Mouse (Mus musculus): Measurements from ENCODE around the gene Psen1. TPM values are rescaled to one million over a fixed set of nuclear protein-coding genes. Genes with fewer than 3 reads are reported as not detected.

Gene Psen1
- polyA plus RNA-seq, 1 experiment from 2014 or later, result 48.9 TPM

GRCm38 (mm10) chr12:83698637-83699036, 10.7 kb downstream of the Psen1 start:
- H3K9me3 ChIP-seq (replicated peaks), result no peaks in the 10 kb centered on the region
- ATAC-seq (ENCODE audit: insufficient number of reproducible peaks, low FRiP score), result no peak
- 85% methylated on average over 4 of the region's 4 CpGs for WGBS

GRCm38 (mm10) chr12:83701608-83702007, 13.7 kb downstream of the Psen1 start:
- ATAC-seq (ENCODE audit: insufficient number of reproducible peaks, low FRiP score), result no peak
- Histone ChIP-seq H3K4me1 (replicated peaks) (peaks cover 9% of the 10 kb centered on the region; the same call in 1 of the 2 replicates), H3K9me3 (replicated peaks) (no peaks in the 10 kb centered on the region), H3K36me3 (peaks cover 33% of the 10 kb centered on the region), H3K27ac (ENCODE audit: poor library complexity, severe bottlenecking) (no peak overlapping the region), H3K9ac (no peak overlapping the region), H3K4me2 (no peak overlapping the region), H3K4me3 (no peak overlapping the region), H3K27me3 (replicated peaks) (no peaks in the 10 kb centered on the region)
- WGBS, result 96% methylated on average over 7 of the region's 7 CpGs

More at GRCm38 (mm10) chr12:83698637-83699036, 10.7 kb downstream of the Psen1 start:
- Histone ChIP-seq H3K36me3 (peaks cover 22% of the 10 kb centered on the region), H3K9ac (no peak overlapping the region), H3K27me3 (replicated peaks) (no peaks in the 10 kb centered on the region), H3K27ac (ENCODE audit: poor library complexity, severe bottlenecking) (no peak overlapping the region), H3K4me3 (no peak overlapping the region), H3K4me2 (no peak overlapping the region), H3K4me1 (replicated peaks) (peaks cover 20% of the 10 kb centered on the region)

GRCm38 (mm10) chr12:83702796-83703195, 14.8 kb downstream of the Psen1 start:
- WGBS, result 84% methylated on average over 4 of the region's 4 CpGs
- ATAC-seq (ENCODE audit: insufficient number of reproducible peaks, low FRiP score), result no peak
- no peak overlapping the region for H3K27ac ChIP-seq (ENCODE audit: poor library complexity, severe bottlenecking)
- no peaks in the 10 kb centered on the region for H3K9me3 ChIP-seq (replicated peaks)
- peaks cover 11% of the 10 kb centered on the region; the same call in 1 of the 2 replicates for H3K4me1 ChIP-seq (replicated peaks)
- no peak overlapping the region for H3K9ac ChIP-seq
- H3K27me3 ChIP-seq (replicated peaks), result no peaks in the 10 kb centered on the region
- H3K4me3 ChIP-seq, result no peak overlapping the region
- no peak overlapping the region for H3K4me2 ChIP-seq
- peaks cover 39% of the 10 kb centered on the region for H3K36me3 ChIP-seq

GRCm38 (mm10) chr12:83706951-83707350, 19.0 kb downstream of the Psen1 start:
- Histone ChIP-seq H3K4me1 (replicated peaks) (peaks cover 7% of the 10 kb centered on the region; the same call in 1 of the 2 replicates), H3K4me3 (no peak overlapping the region), H3K27ac (ENCODE audit: poor library complexity, severe bottlenecking) (no peak overlapping the region), H3K36me3 (peaks cover 19% of the 10 kb centered on the region; the same call in 1 of the 2 replicates), H3K27me3 (replicated peaks) (no peaks in the 10 kb centered on the region), H3K9ac (no peak overlapping the region), H3K4me2 (no peak overlapping the region), H3K9me3 (replicated peaks) (no peaks in the 10 kb centered on the region)
- WGBS, result 92% methylated on average over 4 of the region's 4 CpGs
- ATAC-seq (ENCODE audit: insufficient number of reproducible peaks, low FRiP score), result no peak

- WGBS, result 78% methylated on average over 7 of the region's 7 CpGs
- Histone ChIP-seq H3K27me3 (replicated peaks) (no peaks in the 10 kb centered on the region), H3K9me3 (replicated peaks) (no peaks in the 10 kb centered on the region), H3K4me1 (replicated peaks) (0 out of 2 replicates have a peak, but pooled peaks cover 3% of the 10 kb centered on the region), H3K4me3 (no peak overlapping the region), H3K27ac (ENCODE audit: poor library complexity, severe bottlenecking) (no peak overlapping the region), H3K9ac (no peak overlapping the region), H3K4me2 (no peak overlapping the region), H3K36me3 (peaks cover 31% of the 10 kb centered on the region)
- ATAC-seq (ENCODE audit: insufficient number of reproducible peaks, low FRiP score), result no peak
Observed at GRCm38 (mm10) chr12:83708160-83709092, 20.5 kb downstream of the Psen1 start.

GRCm38 (mm10) chr12:83709934-83710333, 22.0 kb downstream of the Psen1 start:
- Histone ChIP-seq H3K36me3 (peaks cover 32% of the 10 kb centered on the region), H3K4me1 (replicated peaks) (0 out of 2 replicates have a peak, but pooled peaks cover 3% of the 10 kb centered on the region), H3K4me2 (no peak overlapping the region), H3K27ac (ENCODE audit: poor library complexity, severe bottlenecking) (no peak overlapping the region), H3K27me3 (replicated peaks) (no peaks in the 10 kb centered on the region), H3K9me3 (replicated peaks) (no peaks in the 10 kb centered on the region), H3K4me3 (no peak overlapping the region), H3K9ac (no peak overlapping the region)
- 94% methylated on average over 2 of the region's 2 CpGs for WGBS
- ATAC-seq (ENCODE audit: insufficient number of reproducible peaks, low FRiP score), result no peak

GRCm38 (mm10) chr12:83713749-83714148, 25.8 kb downstream of the Psen1 start:
- no peak overlapping the region for H3K27ac ChIP-seq (ENCODE audit: poor library complexity, severe bottlenecking)
- H3K9me3 ChIP-seq (replicated peaks), result no peaks in the 10 kb centered on the region
- WGBS, result 54% methylated on average over 2 of the region's 2 CpGs
- H3K9ac ChIP-seq, result no peak overlapping the region
- H3K4me2 ChIP-seq, result no peak overlapping the region
- H3K4me3 ChIP-seq, result no peak overlapping the region
- peaks cover 54% of the 10 kb centered on the region for H3K36me3 ChIP-seq
- no peak for ATAC-seq (ENCODE audit: insufficient number of reproducible peaks, low FRiP score)
- no peaks in the 10 kb centered on the region for H3K4me1 ChIP-seq (replicated peaks)
- H3K27me3 ChIP-seq (replicated peaks), result no peaks in the 10 kb centered on the region

GRCm38 (mm10) chr12:83716416-83717184, 28.6 kb downstream of the Psen1 start:
- WGBS, result 90% methylated on average over 15 of the region's 15 CpGs
- H3K27ac ChIP-seq (ENCODE audit: poor library complexity, severe bottlenecking), result no peak overlapping the region
- ATAC-seq (ENCODE audit: insufficient number of reproducible peaks, low FRiP score), result no peak

GRCm38 (mm10) chr12:83719431-83719830, 31.5 kb downstream of the Psen1 start:
- Histone ChIP-seq H3K4me1 (replicated peaks) (peaks cover 4% of the 10 kb centered on the region), H3K36me3 (peaks cover 63% of the 10 kb centered on the region)
- WGBS, result 85% methylated on average over 1 of the region's 1 CpGs

More at GRCm38 (mm10) chr12:83716416-83717184, 28.6 kb downstream of the Psen1 start:
- H3K4me1 ChIP-seq (replicated peaks), result no peaks in the 10 kb centered on the region
- peaks cover 67% of the 10 kb centered on the region for H3K36me3 ChIP-seq
- no peak overlapping the region for H3K4me2 ChIP-seq
- no peak overlapping the region for H3K9ac ChIP-seq
- H3K27me3 ChIP-seq (replicated peaks), result no peaks in the 10 kb centered on the region
- H3K9me3 ChIP-seq (replicated peaks), result no peaks in the 10 kb centered on the region
- no peak overlapping the region for H3K4me3 ChIP-seq

GRCm38 (mm10) chr12:83721281-83721680, 33.3 kb downstream of the Psen1 start:
- H3K36me3 ChIP-seq, result peaks cover 64% of the 10 kb centered on the region
- peaks cover 13% of the 10 kb centered on the region for H3K4me1 ChIP-seq (replicated peaks)
- WGBS, result 75% methylated on average over 6 of the region's 6 CpGs
- H3K27ac ChIP-seq (ENCODE audit: poor library complexity, severe bottlenecking), result no peak overlapping the region
- no peak overlapping the region for H3K4me3 ChIP-seq
- no peaks in the 10 kb centered on the region for H3K27me3 ChIP-seq (replicated peaks)
- H3K4me2 ChIP-seq, result no peak overlapping the region
- no peak overlapping the region for H3K9ac ChIP-seq
- H3K9me3 ChIP-seq (replicated peaks), result no peaks in the 10 kb centered on the region
- ATAC-seq (ENCODE audit: insufficient number of reproducible peaks, low FRiP score), result no peak

More at GRCm38 (mm10) chr12:83719431-83719830, 31.5 kb downstream of the Psen1 start:
- Histone ChIP-seq H3K9ac (no peak overlapping the region), H3K27me3 (replicated peaks) (no peaks in the 10 kb centered on the region), H3K27ac (ENCODE audit: poor library complexity, severe bottlenecking) (no peak overlapping the region), H3K9me3 (replicated peaks) (no peaks in the 10 kb centered on the region), H3K4me3 (no peak overlapping the region), H3K4me2 (no peak overlapping the region)
- ATAC-seq (ENCODE audit: insufficient number of reproducible peaks, low FRiP score), result no peak

GRCm38 (mm10) chr12:83723037-83723436, 35.1 kb downstream of the Psen1 start:
- H3K9ac ChIP-seq, result no peak overlapping the region
- no peak overlapping the region for H3K27ac ChIP-seq (ENCODE audit: poor library complexity, severe bottlenecking)
- no peak overlapping the region for H3K4me2 ChIP-seq
- no peaks in the 10 kb centered on the region for H3K27me3 ChIP-seq (replicated peaks)
- peaks cover 53% of the 10 kb centered on the region for H3K36me3 ChIP-seq
- ATAC-seq (ENCODE audit: insufficient number of reproducible peaks, low FRiP score), result no peak
- no peak overlapping the region for H3K4me3 ChIP-seq
- WGBS, result 67% methylated on average over 3 of the region's 3 CpGs
- H3K9me3 ChIP-seq (replicated peaks), result no peaks in the 10 kb centered on the region
- H3K4me1 ChIP-seq (replicated peaks), result peaks cover 13% of the 10 kb centered on the region

Measured in heart, embryonic 12.5 days (tissue).